Mouse (Mus musculus): ENCODE results near the gene Ociad2. TPM values are rescaled to one million over a fixed set of nuclear protein-coding genes. Genes with fewer than 3 reads are reported as not detected.

The Ociad2 gene
- total and polyA plus RNA-seq, 3 experiments = 1.6 to 10.5 (median 9.0) TPM

GRCm38 (mm10) chr5:73360240-73360639 lies 19.4 kb upstream of the Ociad2 start:
- DNase-seq = no peak
- H3K79me2 ChIP-seq (replicated peaks; ENCODE audit: control insufficient read depth, insufficient read depth, low read length) = no peaks in the 10 kb centered on the region
- intact Hi-C loops (cut with DNase I) = no loop called here
- no peak overlapping the region for H3K27ac ChIP-seq
- no peaks in the 10 kb centered on the region for H3K27me3 ChIP-seq (ENCODE audit: control insufficient read depth, insufficient read depth, low read length)
- H3K4me1 ChIP-seq (ENCODE audit: control insufficient read depth, insufficient read depth, low read length) = no peaks in the 10 kb centered on the region; the same call in 1 of the 2 replicates
- H3K4me3 ChIP-seq = no peak overlapping the region
- TF ChIP-seq POLR2A (IDR thresholded peaks at IDR 0.05; ENCODE audit: insufficient read depth, low read depth, low read length) = no peak
- TF ChIP-seq CTCF (IDR thresholded peaks at IDR 0.05) = no peak
- TF ChIP-seq EP300 (IDR thresholded peaks at IDR 0.05; ENCODE audit: insufficient read depth, low read depth, low read length) = no peak
- no peak overlapping the region for H3K9ac ChIP-seq (ENCODE audit: low read depth, low read length)
- WGBS = 27% methylated on average over 12 of the region's 12 CpGs
- H3K36me3 ChIP-seq (ENCODE audit: control insufficient read depth, insufficient read depth, low read length) = no peaks in the 10 kb centered on the region

GRCm38 (mm10) chr5:73359752-73360141 lies 18.9 kb upstream of the Ociad2 start:
- H3K27ac ChIP-seq = no peak overlapping the region; the same call in 1 of the 2 replicates
- no peak for TF ChIP-seq CTCF (IDR thresholded peaks at IDR 0.05)
- no peak for TF ChIP-seq POLR2A (IDR thresholded peaks at IDR 0.05; ENCODE audit: insufficient read depth, low read depth, low read length)
- no peak for TF ChIP-seq EP300 (IDR thresholded peaks at IDR 0.05; ENCODE audit: insufficient read depth, low read depth, low read length)
- 33% methylated on average over 12 of the region's 12 CpGs for WGBS
- intact Hi-C loops (cut with DNase I) = no loop called here
- H3K9ac ChIP-seq (ENCODE audit: low read depth, low read length) = no peak overlapping the region
- H3K4me1 ChIP-seq (ENCODE audit: control insufficient read depth, insufficient read depth, low read length) = no peaks in the 10 kb centered on the region; the same call in 1 of the 2 replicates
- H3K79me2 ChIP-seq (replicated peaks; ENCODE audit: control insufficient read depth, insufficient read depth, low read length) = no peaks in the 10 kb centered on the region
- H3K36me3 ChIP-seq (ENCODE audit: control insufficient read depth, insufficient read depth, low read length) = no peaks in the 10 kb centered on the region
- H3K4me3 ChIP-seq = no peak overlapping the region
- no peaks in the 10 kb centered on the region for H3K27me3 ChIP-seq (ENCODE audit: control insufficient read depth, insufficient read depth, low read length)
- DNase-seq = no peak

- Histone ChIP-seq H3K27me3 (ENCODE audit: control insufficient read depth, insufficient read depth, low read length) (no peaks in the 10 kb centered on the region), H3K36me3 (ENCODE audit: control insufficient read depth, insufficient read depth, low read length) (no peaks in the 10 kb centered on the region), H3K4me1 (ENCODE audit: control insufficient read depth, insufficient read depth, low read length) (no peaks in the 10 kb centered on the region; the same call in 1 of the 2 replicates), H3K4me3 (no peak overlapping the region), H3K79me2 (replicated peaks; ENCODE audit: control insufficient read depth, insufficient read depth, low read length) (no peaks in the 10 kb centered on the region), H3K9ac (ENCODE audit: low read depth, low read length) (no peak overlapping the region), H3K27ac (no peak overlapping the region; the same call in 1 of the 2 replicates)
- 42% methylated on average over 6 of the region's 6 CpGs for WGBS
- intact Hi-C loops (cut with DNase I) = no loop called here
- no peak for TF ChIP-seq EP300 (IDR thresholded peaks at IDR 0.05; ENCODE audit: insufficient read depth, low read depth, low read length)
- no peak for TF ChIP-seq POLR2A (IDR thresholded peaks at IDR 0.05; ENCODE audit: insufficient read depth, low read depth, low read length)
- no peak for TF ChIP-seq CTCF (IDR thresholded peaks at IDR 0.05)
- peak in 1 of 2 experiments; percentile 17 for DNase-seq
Measured at GRCm38 (mm10) chr5:73359134-73359751, 18.4 kb upstream of the Ociad2 start.

- no peak for TF ChIP-seq CTCF (IDR thresholded peaks at IDR 0.05)
- no peak for TF ChIP-seq POLR2A (IDR thresholded peaks at IDR 0.05; ENCODE audit: insufficient read depth, low read depth, low read length)
- TF ChIP-seq EP300 (IDR thresholded peaks at IDR 0.05; ENCODE audit: insufficient read depth, low read depth, low read length) = no peak
- Histone ChIP-seq H3K36me3 (ENCODE audit: control insufficient read depth, insufficient read depth, low read length) (no peaks in the 10 kb centered on the region), H3K27me3 (ENCODE audit: control insufficient read depth, insufficient read depth, low read length) (no peaks in the 10 kb centered on the region), H3K4me1 (ENCODE audit: control insufficient read depth, insufficient read depth, low read length) (no peaks in the 10 kb centered on the region; the same call in 1 of the 2 replicates), H3K27ac (no peak overlapping the region), H3K4me3 (no peak overlapping the region), H3K79me2 (replicated peaks; ENCODE audit: control insufficient read depth, insufficient read depth, low read length) (no peaks in the 10 kb centered on the region), H3K9ac (ENCODE audit: low read depth, low read length) (no peak overlapping the region)
- 65% methylated on average over 5 of the region's 5 CpGs for WGBS
- intact Hi-C loops (cut with DNase I) = no loop called here
- no peak for DNase-seq
Measured at GRCm38 (mm10) chr5:73355393-73355792, 14.6 kb upstream of the Ociad2 start.

GRCm38 (mm10) chr5:73353978-73354377 lies 13.2 kb upstream of the Ociad2 start:
- WGBS = 32% methylated on average over 3 of the region's 3 CpGs
- Histone ChIP-seq H3K27ac (no peak overlapping the region), H3K4me1 (ENCODE audit: control insufficient read depth, insufficient read depth, low read length) (no peaks in the 10 kb centered on the region), H3K27me3 (ENCODE audit: control insufficient read depth, insufficient read depth, low read length) (no peaks in the 10 kb centered on the region), H3K9ac (ENCODE audit: low read depth, low read length) (no peak overlapping the region), H3K36me3 (ENCODE audit: control insufficient read depth, insufficient read depth, low read length) (no peaks in the 10 kb centered on the region), H3K4me3 (no peak overlapping the region), H3K79me2 (replicated peaks; ENCODE audit: control insufficient read depth, insufficient read depth, low read length) (no peaks in the 10 kb centered on the region)
- intact Hi-C loops (cut with DNase I) = no loop called here
- TF ChIP-seq CTCF (IDR thresholded peaks at IDR 0.05) (no peak), EP300 (IDR thresholded peaks at IDR 0.05; ENCODE audit: insufficient read depth, low read depth, low read length) (no peak), POLR2A (IDR thresholded peaks at IDR 0.05; ENCODE audit: insufficient read depth, low read depth, low read length) (no peak)
- no peak for DNase-seq

GRCm38 (mm10) chr5:73353519-73353918 lies 12.7 kb upstream of the Ociad2 start:
- 44% methylated on average over 7 of the region's 7 CpGs for WGBS
- DNase-seq = no peak
- Histone ChIP-seq H3K36me3 (ENCODE audit: control insufficient read depth, insufficient read depth, low read length) (no peaks in the 10 kb centered on the region), H3K4me1 (ENCODE audit: control insufficient read depth, insufficient read depth, low read length) (no peaks in the 10 kb centered on the region), H3K4me3 (no peak overlapping the region), H3K27me3 (ENCODE audit: control insufficient read depth, insufficient read depth, low read length) (no peaks in the 10 kb centered on the region), H3K79me2 (replicated peaks; ENCODE audit: control insufficient read depth, insufficient read depth, low read length) (no peaks in the 10 kb centered on the region), H3K27ac (no peak overlapping the region), H3K9ac (ENCODE audit: low read depth, low read length) (no peak overlapping the region)
- intact Hi-C loops (cut with DNase I) = no loop called here
- TF ChIP-seq EP300 (IDR thresholded peaks at IDR 0.05; ENCODE audit: insufficient read depth, low read depth, low read length) (no peak), POLR2A (IDR thresholded peaks at IDR 0.05; ENCODE audit: insufficient read depth, low read depth, low read length) (no peak), CTCF (IDR thresholded peaks at IDR 0.05) (no peak)

All from heart, adult 2 months (tissue).